Mouse (Mus musculus) thymus, adult 2 months (tissue): ENCODE data around the gene Rap1b. TPM values are rescaled to one million over a fixed set of nuclear protein-coding genes. Genes with fewer than 3 reads are reported as not detected.
A peak's percentile ranks its signal among the peaks of the same experiment; 100 is the strongest.
"Not testable (repeated sequence)": the region's sequence is repeated elsewhere in the genome, so short reads cannot be mapped to it uniquely, and the experiment has no call there.

Source experiments
- DNase-seq: peaks from one replicate; pipeline ENCODE4 v3.0.0; 2021
- H3K27ac ChIP-seq: fragments of 200-500 bp; 2 replicates; pipeline ENCODE4 v1.5.1; 2012; ENCODE audit warnings: low read length, control low read depth; ENCODE audit not compliant: control insufficient read depth, insufficient read depth
- H3K27me3 ChIP-seq: fragments of 200-500 bp; 2 replicates; pipeline ENCODE4 v1.6.1; 2012; ENCODE audit warnings: mild to moderate bottlenecking, low read length, moderate library complexity, mixed read lengths; ENCODE audit not compliant: control insufficient read depth, insufficient read depth
- H3K36me3 ChIP-seq: fragments of 200-500 bp; 2 replicates; pipeline ENCODE4 v1.6.1; 2012; ENCODE audit warnings: mild to moderate bottlenecking, low read length, moderate library complexity; ENCODE audit not compliant: control insufficient read depth, insufficient read depth
- H3K4me1 ChIP-seq: fragments of 200-500 bp; replicated peaks from 2 replicates; pipeline ENCODE4 v1.6.1; 2012; ENCODE audit warnings: low read length; ENCODE audit not compliant: control insufficient read depth, insufficient read depth
- H3K4me3 ChIP-seq: fragments of 200-500 bp; 2 replicates; pipeline ENCODE4 v1.5.1; 2012; ENCODE audit warnings: mild to moderate bottlenecking, low read length, control low read depth, moderate library complexity; ENCODE audit not compliant: control insufficient read depth, insufficient read depth
- CTCF ChIP-seq: fragments of 200-500 bp; IDR thresholded peaks from 2 replicates; pipeline ENCODE4 v1.5.1; 2012; ENCODE audit warnings: mild to moderate bottlenecking, control low read depth, low read length, moderate library complexity, borderline replicate concordance; ENCODE audit not compliant: control insufficient read depth, poor library complexity, insufficient read depth; ENCODE audit errors: extremely low read depth
- POLR2A ChIP-seq: fragments of 200-500 bp; IDR thresholded peaks from 2 replicates; pipeline ENCODE4 v1.6.1; 2012; ENCODE audit warnings: mild to moderate bottlenecking, low read length, control low read depth, moderate library complexity; ENCODE audit not compliant: control insufficient read depth, poor library complexity, insufficient read depth; ENCODE audit errors: extremely low read depth
- WGBS: fragments of 180-500 bp; shearing (Covaris S2); methylation state at CpG from one replicate; pipeline ENCODE4 v1.1.7; 2018; 5-methylcytosine and 5-hydroxymethylcytosine counted together
- polyA plus RNA-seq: library from polyadenylated mRNA; depleted of rRNA; stranded (reverse); fragments of >200 nt; gene quantifications from 2 replicates; pipeline ENCODE4 v1.2.3, GENCODE M21; 2012; rRNA removed

Gene Rap1b
- polyA plus RNA-seq = 59.8 and 60.9 TPM in 2 replicates

- peak; percentile 97 for DNase-seq
- 4% methylated on average over 102 of the region's 112 CpGs for WGBS
- no peaks in the 10 kb centered on the region for H3K36me3 ChIP-seq
- H3K27me3 ChIP-seq = no peaks in the 10 kb centered on the region
- H3K4me1 ChIP-seq = peaks cover 9% of the 10 kb centered on the region
- peak within 1 kb of the TSS; percentile 99 for H3K4me3 ChIP-seq
- peak within 1 kb of the TSS; percentile 93 for H3K27ac ChIP-seq
- TF ChIP-seq CTCF (no peak; the same call in 1 of the 2 replicates), POLR2A (peak; percentile 99)
These were observed at the start of gene Rap1b for GRCm38 (mm10) chr10:117845597-117846259. Gene Rap1b (minus strand): TSS chr10:117846035.

DNA sequence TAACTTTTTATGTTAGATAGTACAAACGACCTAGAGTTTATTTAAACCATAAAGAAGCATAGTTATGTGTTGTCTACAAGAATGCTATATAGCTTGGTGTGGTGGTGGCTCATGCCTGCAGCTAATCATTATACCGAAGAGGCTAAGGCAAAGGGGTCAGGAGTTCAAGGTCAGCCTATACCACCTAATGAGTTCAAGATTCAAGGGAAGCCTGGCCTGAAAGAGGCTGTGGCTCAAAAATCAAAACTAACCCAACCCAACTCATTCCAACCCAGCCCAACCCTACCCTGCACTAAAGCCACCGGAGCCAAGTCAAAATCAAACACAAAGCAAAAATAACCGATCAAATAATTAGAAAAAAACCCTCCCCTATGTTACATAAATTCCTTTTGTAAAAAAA, 49.4 kb upstream of the Rap1b start:
- WGBS = 95% methylated on average over 4 of the region's 4 CpGs
- Histone ChIP-seq H3K27me3 (no peaks in the 10 kb centered on the region), H3K36me3 (no peaks in the 10 kb centered on the region), H3K4me3 (no peak overlapping the region), H3K4me1 (peaks cover 32% of the 10 kb centered on the region), H3K27ac (no peak overlapping the region)
- no peak for DNase-seq
- TF ChIP-seq CTCF = no peak
- no peak for TF ChIP-seq POLR2A

- TF ChIP-seq POLR2A (no peak), CTCF (no peak)
- Histone ChIP-seq H3K27me3 (no peaks in the 10 kb centered on the region), H3K4me1 (peaks cover 28% of the 10 kb centered on the region), H3K4me3 (no peak overlapping the region), H3K27ac (no peak overlapping the region), H3K36me3 (no peaks in the 10 kb centered on the region)
- 82% methylated on average over 17 of the region's 17 CpGs for WGBS
- DNase-seq = no peak
These were observed 48.5 kb upstream of the Rap1b start for GRCm38 (mm10) chr10:117894114-117895035.

DNA sequence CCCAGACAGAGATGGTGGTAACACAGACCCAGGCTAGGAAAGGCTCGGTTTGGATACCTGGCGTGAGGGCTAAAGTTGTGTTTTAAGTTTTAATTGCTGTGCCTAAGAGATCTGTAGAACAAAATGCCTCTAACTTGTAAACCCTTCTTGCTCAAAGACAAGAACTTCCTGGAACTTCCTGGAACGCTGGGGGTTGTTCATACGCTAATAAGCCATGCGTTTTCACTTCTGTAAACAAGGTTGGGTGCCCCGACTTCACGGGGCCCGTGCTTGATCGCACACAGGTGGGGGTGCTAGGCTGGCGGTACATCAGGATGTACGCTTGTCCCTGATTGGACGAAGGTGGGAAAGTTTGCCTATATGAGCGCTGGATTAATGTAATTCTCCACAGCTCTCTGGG, 47.3 kb upstream of the Rap1b start:
- DNase-seq, H3K27me3 ChIP-seq, H3K36me3 ChIP-seq, H3K4me3 ChIP-seq, H3K27ac ChIP-seq: not testable (repeated sequence)
- peaks cover 22% of the 10 kb centered on the region for H3K4me1 ChIP-seq
- WGBS = 69% methylated on average over 13 of the region's 13 CpGs

DNA sequence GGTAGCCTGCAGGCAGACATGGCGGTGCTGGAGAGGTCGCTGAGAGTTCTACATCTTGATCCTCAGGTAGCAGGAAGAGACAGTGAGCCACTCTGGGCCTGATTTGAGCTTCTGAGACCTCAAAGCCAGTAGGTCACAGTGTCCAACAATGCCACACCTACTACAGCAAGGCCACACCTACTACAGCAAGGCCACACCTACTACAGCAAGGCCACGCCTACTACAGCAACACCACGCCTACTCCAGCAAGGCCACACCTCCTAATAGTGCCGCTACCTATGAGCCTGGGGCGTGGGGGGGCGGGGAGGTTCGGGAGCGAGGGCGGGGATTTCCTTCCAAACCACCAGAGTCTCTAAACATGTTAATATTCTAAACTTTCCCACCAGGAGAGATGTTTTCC, 45.5 kb upstream of the Rap1b start:
- H3K27ac ChIP-seq = no peak overlapping the region
- H3K4me3 ChIP-seq = no peak overlapping the region
- 97% methylated on average over 10 of the region's 10 CpGs for WGBS
- no peak for DNase-seq
- H3K27me3 ChIP-seq = no peaks in the 10 kb centered on the region
- no peak for TF ChIP-seq CTCF
- TF ChIP-seq POLR2A = no peak
- H3K4me1 ChIP-seq = peaks cover 14% of the 10 kb centered on the region
- no peaks in the 10 kb centered on the region for H3K36me3 ChIP-seq

DNA sequence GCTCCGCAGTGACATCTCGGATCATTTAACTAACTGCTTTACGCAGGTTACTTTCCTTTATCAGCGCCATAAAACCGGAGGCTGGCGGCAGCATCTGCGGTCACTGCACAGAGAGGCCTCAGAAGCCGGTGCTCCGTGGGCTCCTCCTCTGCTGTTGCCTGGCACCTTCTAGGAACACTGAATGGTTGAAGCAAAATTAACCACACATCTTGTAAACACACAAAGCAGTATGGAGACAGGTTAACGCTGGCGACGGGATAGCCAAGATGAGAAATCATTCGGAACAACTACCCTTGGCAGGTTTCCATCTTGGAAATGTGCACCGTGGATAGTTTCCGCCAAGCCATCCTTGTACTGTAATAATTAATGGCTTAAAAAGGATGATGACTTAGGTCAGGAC, 43.0 kb upstream of the Rap1b start:
- WGBS = 79% methylated on average over 15 of the region's 15 CpGs
- Histone ChIP-seq H3K27me3 (no peaks in the 10 kb centered on the region), H3K4me1 (peaks cover 4% of the 10 kb centered on the region; the same call in 1 of the 2 replicates), H3K36me3 (no peaks in the 10 kb centered on the region), H3K4me3 (no peak overlapping the region), H3K27ac (no peak overlapping the region)
- TF ChIP-seq POLR2A = no peak
- no peak for TF ChIP-seq CTCF
- no peak for DNase-seq
